Mouse (Mus musculus) lung, embryonic 16.5 days (tissue): ENCODE measurements at regions not wholly inside any gene's neighbourhood (a gene's known extent, or its start where the extent isn't known, plus 50 kb on each side); places are given as distances from the start of the nearest gene placed in this dataset.

Source experiments
- ATAC-seq: fragments of 200-750 bp; cut with Nextera tagmentation; 2 replicates; pipeline ENCODE4 v1.8.0; 2017; ENCODE audit warnings: low read depth, mild to moderate bottlenecking, moderate library complexity
- H3K27ac ChIP-seq: fragments of 300-500 bp; sonication (generic); 2 replicates; pipeline ENCODE4 v1.5.1; 2014; ENCODE audit warnings: mild to moderate bottlenecking, control low read depth, low read length
- H3K27me3 ChIP-seq: fragments of 300-500 bp; sonication (generic); 2 replicates; pipeline ENCODE4 v1.6.1; 2014; ENCODE audit warnings: low read depth, low read length, mixed read lengths; ENCODE audit not compliant: control insufficient read depth, insufficient read depth
- H3K36me3 ChIP-seq: fragments of 300-500 bp; sonication (generic); 2 replicates; pipeline ENCODE4 v1.6.1; 2014; ENCODE audit warnings: low read length; ENCODE audit not compliant: control insufficient read depth, insufficient read depth
- H3K4me1 ChIP-seq: fragments of 300-500 bp; sonication (generic); replicated peaks from 2 replicates; pipeline ENCODE4 v1.6.1; 2014; ENCODE audit warnings: low read length, mixed read lengths; ENCODE audit not compliant: control insufficient read depth, insufficient read depth
- H3K4me2 ChIP-seq: fragments of 300-500 bp; sonication (generic); 2 replicates; pipeline ENCODE4 v1.6.1; 2014; ENCODE audit warnings: low read depth, low read length, control low read depth
- H3K4me3 ChIP-seq: fragments of 300-500 bp; sonication (generic); 2 replicates; pipeline ENCODE4 v1.5.1; 2014; ENCODE audit warnings: mild to moderate bottlenecking, low read length, control low read depth
- H3K9ac ChIP-seq: fragments of 300-500 bp; sonication (generic); 2 replicates; pipeline ENCODE4 v1.6.1; 2014; ENCODE audit warnings: low read length, control low read depth
- H3K9me3 ChIP-seq: fragments of 300-500 bp; sonication (generic); 2 replicates; pipeline ENCODE4 v1.6.1; 2016; ENCODE audit warnings: low read length; ENCODE audit not compliant: control insufficient read depth
- WGBS: fragments of 180-500 bp; shearing (Covaris S2); extraction: QIAGEN DNeasy Blood & Tissue Kit; methylation state at CpG from one replicate; pipeline ENCODE4 v1.1.7; 2014; 5-methylcytosine and 5-hydroxymethylcytosine counted together

GRCm38 (mm10) chr2:21294002-21294401 is 73.3 kb upstream of the Gpr158 start:
- H3K27me3 ChIP-seq, result no peaks in the 10 kb centered on the region
- H3K9me3 ChIP-seq, result no peaks in the 10 kb centered on the region
- H3K27ac ChIP-seq, result no peak overlapping the region
- no peak for ATAC-seq
- H3K4me1 ChIP-seq, result no peaks in the 10 kb centered on the region
- WGBS, result 53% methylated on average over 2 of the region's 2 CpGs
- no peaks in the 10 kb centered on the region for H3K36me3 ChIP-seq
- H3K4me2 ChIP-seq, result no peak overlapping the region
- H3K4me3 ChIP-seq, result no peak overlapping the region
- no peak overlapping the region for H3K9ac ChIP-seq

GRCm38 (mm10) chr2:21299681-21300080 is 67.7 kb upstream of the Gpr158 start:
- H3K4me2 ChIP-seq, result no peak overlapping the region
- no peak overlapping the region for H3K4me3 ChIP-seq
- H3K9ac ChIP-seq, result no peak overlapping the region
- peak; percentile 89 for ATAC-seq
- H3K36me3 ChIP-seq, result no peaks in the 10 kb centered on the region
- H3K4me1 ChIP-seq, result no peaks in the 10 kb centered on the region
- WGBS, result 75% methylated on average over 5 of the region's 5 CpGs
- no peaks in the 10 kb centered on the region for H3K27me3 ChIP-seq
- no peak overlapping the region for H3K27ac ChIP-seq
- H3K9me3 ChIP-seq, result no peaks in the 10 kb centered on the region
